ENCODE assay signal across 16 mouse cellular contexts in genomic region chr7:132506226-132506625, GRCm38 (mm10).
A peak's percentile ranks its signal among the peaks of the same experiment; 100 is the strongest.
DNase-seq lines count a peak whose midpoint lies in the region; ATAC-seq lines count a peak whose summit lies in the region.
"Had no signal": no experiment of that assay in that cellular context is flagged by ENCODE, and none has a peak within 500 bp of the region (broad histone marks: within the 10 kb centered on the region; RNA-seq: fewer than 3 reads in every experiment).

No protein-coding gene starts in this region.

- no peak for ATAC-seq in monocyte, adult 5-6 weeks (replicated peaks; ENCODE audit: insufficient number of reproducible peaks, low FRiP score, low TSS enrichment, poor library complexity, severe bottlenecking)
- ATAC-seq: forebrain, embryonic 13.5 days; Patski had no signal

- DNase-seq in kidney, adult 11 months, result peak; percentile 10
- DNase-seq in kidney, adult 18-20 months, result no peak
- DNase-seq in kidney, adult 8-10 months, result peak; percentile 2 to 9
- peak; percentile 25 for DNase-seq in kidney, postnatal 10 days
- peak; percentile 26 for DNase-seq in mesoderm, embryonic 11.5 days (ENCODE audit: low read depth, low spot score)
- no peak for DNase-seq in right cerebral cortex, postnatal 36 days (ENCODE audit: low spot score in 2 of 2)
- no peak for DNase-seq in layer of hippocampus, adult 9-11 months
- DNase-seq: adrenal gland, postnatal 10 days; cerebellum, adult 11 months; cerebellum, adult 9-10 months; gastrocnemius, postnatal 14 days; liver; lung, postnatal 36 days had no signal

Comparison
In these comparisons a context has a peak if more than half of its experiments do, and no peak if none do; other contexts are left out.
1. DNase-seq: peak in kidney, adult 11 months (single experiment), kidney, adult 8-10 months (2 of 2), kidney, postnatal 10 days (single experiment) and mesoderm, embryonic 11.5 days (single experiment); none in kidney, adult 18-20 months (single experiment), right cerebral cortex, postnatal 36 days (0 of 2) and layer of hippocampus, adult 9-11 months (single experiment).